Mouse (Mus musculus): ENCODE measurements around the gene Plxnd1.

- TF ChIP-seq POLR2A (IDR thresholded peaks at IDR 0.05; ENCODE audit: borderline replicate concordance, insufficient read depth, low read length) (no peak), CTCF (IDR thresholded peaks at IDR 0.05; ENCODE audit: borderline replicate concordance, insufficient read depth, low read depth, low read length) (no peak)
These were observed 8.2 kb downstream of the Plxnd1 start for GRCm38 (mm10) chr6:115986472-115987095.

All from cerebellum, adult 2 months (tissue).